Mouse (Mus musculus): ENCODE data around the gene Rab4b. TPM values are rescaled to one million over a fixed set of nuclear protein-coding genes. Genes with fewer than 3 reads are reported as not detected.

The Rab4b gene
- polyA plus RNA-seq, 1 experiment from 2014 or later: 76.1 TPM

- no peaks in the 10 kb centered on the region for H3K9me3 ChIP-seq (ENCODE audit: control insufficient read depth, low read length)
- no peak overlapping the region for H3K27ac ChIP-seq (ENCODE audit: low read length)
- no peak for ATAC-seq (ENCODE audit: low read depth)
- no peak overlapping the region for H3K4me3 ChIP-seq (ENCODE audit: low read length)
- H3K36me3 ChIP-seq (ENCODE audit: control insufficient read depth, insufficient read depth, low read length): peaks cover 19% of the 10 kb centered on the region
- H3K4me1 ChIP-seq (replicated peaks; ENCODE audit: control insufficient read depth, insufficient read depth, low read length): no peaks in the 10 kb centered on the region
- H3K4me2 ChIP-seq (ENCODE audit: low read depth, low read length): no peak overlapping the region
- H3K27me3 ChIP-seq (ENCODE audit: control insufficient read depth, insufficient read depth, low read depth, low read length): no peaks in the 10 kb centered on the region
- whole genome bisulfite sequencing: 83% methylated on average over 2 of the region's 2 CpGs
- H3K9ac ChIP-seq (ENCODE audit: low read length): no peak overlapping the region
These were observed 33.9 kb upstream of the Rab4b start for GRCm38 (mm10) chr7:27212626-27213025.

- H3K4me1 ChIP-seq (replicated peaks; ENCODE audit: control insufficient read depth, insufficient read depth, low read length): no peaks in the 10 kb centered on the region
- no peaks in the 10 kb centered on the region for H3K27me3 ChIP-seq (ENCODE audit: control insufficient read depth, insufficient read depth, low read depth, low read length)
- H3K9me3 ChIP-seq (ENCODE audit: control insufficient read depth, low read length): no peaks in the 10 kb centered on the region
- H3K4me3 ChIP-seq (ENCODE audit: low read length): no peak overlapping the region
- H3K9ac ChIP-seq (ENCODE audit: low read length): no peak overlapping the region
- ATAC-seq (ENCODE audit: low read depth): no peak
- peaks cover 9% of the 10 kb centered on the region for H3K36me3 ChIP-seq (ENCODE audit: control insufficient read depth, insufficient read depth, low read length)
- no peak overlapping the region for H3K27ac ChIP-seq (ENCODE audit: low read length)
- H3K4me2 ChIP-seq (ENCODE audit: low read depth, low read length): no peak overlapping the region
- WGBS: 95% methylated on average over 8 of the region's 8 CpGs
These were observed 25.2 kb upstream of the Rab4b start for GRCm38 (mm10) chr7:27203730-27204449.

DNA sequence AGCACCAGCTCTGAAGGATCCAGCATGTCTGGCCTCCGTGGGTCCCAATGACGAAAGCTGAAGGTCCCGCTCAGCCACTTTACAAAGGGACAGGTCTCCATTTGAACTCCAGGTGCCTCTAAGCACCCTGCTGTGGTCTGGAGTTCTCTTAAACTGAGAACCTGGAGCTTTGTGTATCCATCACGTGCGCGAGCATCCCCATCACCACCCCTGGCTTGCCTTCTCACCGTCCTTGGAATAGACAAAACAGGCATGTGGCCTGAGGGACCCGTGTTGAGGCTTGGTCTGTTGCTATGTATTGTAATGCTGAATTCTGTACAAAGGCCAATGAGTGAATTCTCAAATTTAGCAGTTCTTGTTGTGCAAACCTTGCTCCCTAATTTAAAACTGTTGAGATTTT, 20.1 kb upstream of the Rab4b start:
- Histone ChIP-seq H3K4me1 (replicated peaks; ENCODE audit: control insufficient read depth, insufficient read depth, low read length) (peaks cover 12% of the 10 kb centered on the region), H3K4me3 (ENCODE audit: low read length) (no peak overlapping the region), H3K9me3 (ENCODE audit: control insufficient read depth, low read length) (no peaks in the 10 kb centered on the region), H3K4me2 (ENCODE audit: low read depth, low read length) (no peak overlapping the region), H3K9ac (ENCODE audit: low read length) (no peak overlapping the region), H3K27me3 (ENCODE audit: control insufficient read depth, insufficient read depth, low read depth, low read length) (no peaks in the 10 kb centered on the region), H3K36me3 (ENCODE audit: control insufficient read depth, insufficient read depth, low read length) (peaks cover 3% of the 10 kb centered on the region; the same call in 1 of the 2 replicates), H3K27ac (ENCODE audit: low read length) (no peak overlapping the region)
- WGBS: 88% methylated on average over 8 of the region's 8 CpGs
- no peak for ATAC-seq (ENCODE audit: low read depth)

- ATAC-seq (ENCODE audit: low read depth): no peak
- no peak overlapping the region for H3K4me3 ChIP-seq (ENCODE audit: low read length)
- no peaks in the 10 kb centered on the region for H3K27me3 ChIP-seq (ENCODE audit: control insufficient read depth, insufficient read depth, low read depth, low read length)
- peaks cover 15% of the 10 kb centered on the region for H3K4me1 ChIP-seq (replicated peaks; ENCODE audit: control insufficient read depth, insufficient read depth, low read length)
- H3K9ac ChIP-seq (ENCODE audit: low read length): no peak overlapping the region
- no peaks in the 10 kb centered on the region for H3K9me3 ChIP-seq (ENCODE audit: control insufficient read depth, low read length)
- 0 out of 2 replicates have a peak, but pooled peaks cover 4% of the 10 kb centered on the region for H3K36me3 ChIP-seq (ENCODE audit: control insufficient read depth, insufficient read depth, low read length)
- no peak overlapping the region for H3K4me2 ChIP-seq (ENCODE audit: low read depth, low read length)
- no peak overlapping the region for H3K27ac ChIP-seq (ENCODE audit: low read length)
These were observed 19.7 kb upstream of the Rab4b start for GRCm38 (mm10) chr7:27198355-27198754.

GRCm38 (mm10) chr7:27197634-27198033, 18.9 kb upstream of the Rab4b start:
- Histone ChIP-seq H3K9me3 (ENCODE audit: control insufficient read depth, low read length) (no peaks in the 10 kb centered on the region), H3K4me3 (ENCODE audit: low read length) (no peak overlapping the region), H3K36me3 (ENCODE audit: control insufficient read depth, insufficient read depth, low read length) (peaks cover 10% of the 10 kb centered on the region), H3K27me3 (ENCODE audit: control insufficient read depth, insufficient read depth, low read depth, low read length) (no peaks in the 10 kb centered on the region), H3K4me2 (ENCODE audit: low read depth, low read length) (no peak overlapping the region), H3K27ac (ENCODE audit: low read length) (no peak overlapping the region), H3K4me1 (replicated peaks; ENCODE audit: control insufficient read depth, insufficient read depth, low read length) (peaks cover 15% of the 10 kb centered on the region), H3K9ac (ENCODE audit: low read length) (no peak overlapping the region)
- WGBS: 89% methylated on average over 8 of the region's 8 CpGs
- ATAC-seq (ENCODE audit: low read depth): no peak

- WGBS: 80% methylated on average over 3 of the region's 3 CpGs
- H3K36me3 ChIP-seq (ENCODE audit: control insufficient read depth, insufficient read depth, low read length): peaks cover 15% of the 10 kb centered on the region
These were observed 18.4 kb upstream of the Rab4b start for GRCm38 (mm10) chr7:27197136-27197535.

GRCm38 (mm10) chr7:27195681-27196611, 17.2 kb upstream of the Rab4b start, which contains the start of the genes BC024978 and Snrpa:
Gene BC024978 (plus strand): TSS chr7:27195781.
Gene Snrpa (minus strand): TSS chr7:27196271.
- H3K9ac ChIP-seq (ENCODE audit: low read length): peak within 1 kb of the TSS; percentile 93
- no peaks in the 10 kb centered on the region for H3K27me3 ChIP-seq (ENCODE audit: control insufficient read depth, insufficient read depth, low read depth, low read length)
- H3K4me2 ChIP-seq (ENCODE audit: low read depth, low read length): peak within 1 kb of the TSS; percentile 72
- WGBS: under 1% methylated on average over 64 of the region's 64 CpGs
- no peaks in the 10 kb centered on the region for H3K9me3 ChIP-seq (ENCODE audit: control insufficient read depth, low read length)
- ATAC-seq (ENCODE audit: low read depth): peak; percentile 99
- peaks cover 15% of the 10 kb centered on the region for H3K4me1 ChIP-seq (replicated peaks; ENCODE audit: control insufficient read depth, insufficient read depth, low read length)
- H3K4me3 ChIP-seq (ENCODE audit: low read length): peak within 1 kb of the TSS; percentile 85
- peak within 1 kb of the TSS; percentile 100 for H3K27ac ChIP-seq (ENCODE audit: low read length)
- peaks cover 26% of the 10 kb centered on the region for H3K36me3 ChIP-seq (ENCODE audit: control insufficient read depth, insufficient read depth, low read length)

More at GRCm38 (mm10) chr7:27197136-27197535, 18.4 kb upstream of the Rab4b start:
- no peak for ATAC-seq (ENCODE audit: low read depth)
- peaks cover 15% of the 10 kb centered on the region for H3K4me1 ChIP-seq (replicated peaks; ENCODE audit: control insufficient read depth, insufficient read depth, low read length)
- no peaks in the 10 kb centered on the region for H3K27me3 ChIP-seq (ENCODE audit: control insufficient read depth, insufficient read depth, low read depth, low read length)
- H3K4me3 ChIP-seq (ENCODE audit: low read length): no peak overlapping the region
- H3K9ac ChIP-seq (ENCODE audit: low read length): no peak overlapping the region
- no peak overlapping the region for H3K27ac ChIP-seq (ENCODE audit: low read length)
- no peaks in the 10 kb centered on the region for H3K9me3 ChIP-seq (ENCODE audit: control insufficient read depth, low read length)
- H3K4me2 ChIP-seq (ENCODE audit: low read depth, low read length): no peak overlapping the region

- H3K9ac ChIP-seq (ENCODE audit: low read length): peak overlapping the region; percentile 22; the same call in 1 of the 2 replicates
- peaks cover 49% of the 10 kb centered on the region for H3K36me3 ChIP-seq (ENCODE audit: control insufficient read depth, insufficient read depth, low read length)
These were observed 15.0 kb upstream of the Rab4b start for GRCm38 (mm10) chr7:27193731-27194130.

GRCm38 (mm10) chr7:27192434-27192833, 13.7 kb upstream of the Rab4b start:
- ATAC-seq (ENCODE audit: low read depth): no peak
- Histone ChIP-seq H3K27me3 (ENCODE audit: control insufficient read depth, insufficient read depth, low read depth, low read length) (no peaks in the 10 kb centered on the region), H3K4me1 (replicated peaks; ENCODE audit: control insufficient read depth, insufficient read depth, low read length) (peaks cover 15% of the 10 kb centered on the region), H3K9ac (ENCODE audit: low read length) (no peak overlapping the region), H3K4me3 (ENCODE audit: low read length) (no peak overlapping the region), H3K4me2 (ENCODE audit: low read depth, low read length) (no peak overlapping the region), H3K27ac (ENCODE audit: low read length) (no peak overlapping the region), H3K36me3 (ENCODE audit: control insufficient read depth, insufficient read depth, low read length) (peaks cover 59% of the 10 kb centered on the region), H3K9me3 (ENCODE audit: control insufficient read depth, low read length) (no peaks in the 10 kb centered on the region)
- 93% methylated on average over 5 of the region's 5 CpGs for WGBS

More at GRCm38 (mm10) chr7:27193731-27194130, 15.0 kb upstream of the Rab4b start:
- H3K4me3 ChIP-seq (ENCODE audit: low read length): no peak overlapping the region
- no peak overlapping the region for H3K27ac ChIP-seq (ENCODE audit: low read length)
- no peaks in the 10 kb centered on the region for H3K27me3 ChIP-seq (ENCODE audit: control insufficient read depth, insufficient read depth, low read depth, low read length)
- 74% methylated on average over 4 of the region's 4 CpGs for WGBS
- no peak overlapping the region; the same call in 1 of the 2 replicates for H3K4me2 ChIP-seq (ENCODE audit: low read depth, low read length)
- ATAC-seq (ENCODE audit: low read depth): no peak
- H3K9me3 ChIP-seq (ENCODE audit: control insufficient read depth, low read length): no peaks in the 10 kb centered on the region
- peaks cover 15% of the 10 kb centered on the region for H3K4me1 ChIP-seq (replicated peaks; ENCODE audit: control insufficient read depth, insufficient read depth, low read length)
